Mouse (Mus musculus) spleen, adult 12 weeks (tissue): ENCODE results near the gene Pfdn6.
"Not testable (repeated sequence)": the region's sequence is repeated elsewhere in the genome, so short reads cannot be mapped to it uniquely, and the experiment has no call there.

ENCODE experiments used
- DNase-seq: peaks from one replicate; pipeline ENCODE4 v3.0.0; 2022; ENCODE audit warnings: low spot score

Gene Pfdn6

GRCm38 (mm10) chr17:33955555-33956214, 15.5 kb upstream of the Pfdn6 start, which contains the start of the genes Vps52 and Rps18:
Gene Vps52 (plus strand): TSS chr17:33955812.
Gene Rps18 (minus strand): TSS chr17:33956001.
- DNase-seq, result peak; percentile 95

- DNase-seq, result no peak
Observed at GRCm38 (mm10) chr17:33954646-33955554, 14.8 kb upstream of the Pfdn6 start.

GRCm38 (mm10) chr17:33953961-33954565, 13.9 kb upstream of the Pfdn6 start:
- no peak for DNase-seq

GRCm38 (mm10) chr17:33953310-33953709, 13.2 kb upstream of the Pfdn6 start:
- DNase-seq, result no peak

- no peak for DNase-seq
Observed at GRCm38 (mm10) chr17:33952879-33953278, 12.7 kb upstream of the Pfdn6 start.

- not testable (repeated sequence) for DNase-seq
Observed at GRCm38 (mm10) chr17:33952015-33952414, 11.9 kb upstream of the Pfdn6 start.

- DNase-seq, result peak; percentile 64
Observed at GRCm38 (mm10) chr17:33951021-33951946, 11.1 kb upstream of the Pfdn6 start, which contains the start of gene B3galt4. Gene B3galt4 (minus strand): TSS chr17:33951488.

- no peak for DNase-seq
Observed at GRCm38 (mm10) chr17:33950131-33950625, 10.0 kb upstream of the Pfdn6 start.

- DNase-seq, result no peak
Observed at GRCm38 (mm10) chr17:33948905-33949537, 8.9 kb upstream of the Pfdn6 start.

GRCm38 (mm10) chr17:33948090-33948904, 8.2 kb upstream of the Pfdn6 start:
- DNase-seq, result no peak

GRCm38 (mm10) chr17:33947430-33948089, 7.4 kb upstream of the Pfdn6 start:
- DNase-seq, result no peak

- DNase-seq, result no peak
Observed at GRCm38 (mm10) chr17:33943454-33943853, 3.3 kb upstream of the Pfdn6 start.

- DNase-seq, result no peak
Observed at GRCm38 (mm10) chr17:33941381-33941780, 1.2 kb upstream of the Pfdn6 start.

GRCm38 (mm10) chr17:33940981-33941380, 838 bp upstream of the Pfdn6 start:
- DNase-seq, result no peak

GRCm38 (mm10) chr17:33938783-33939182, 1.4 kb downstream of the Pfdn6 start:
- no peak for DNase-seq

GRCm38 (mm10) chr17:33936993-33937392, 3.1 kb downstream of the Pfdn6 start:
- DNase-seq, result no peak

GRCm38 (mm10) chr17:33935422-33936055, 4.6 kb downstream of the Pfdn6 start:
- no peak for DNase-seq

GRCm38 (mm10) chr17:33932970-33933369, 7.2 kb downstream of the Pfdn6 start:
- no peak for DNase-seq

GRCm38 (mm10) chr17:33932448-33932847, 7.7 kb downstream of the Pfdn6 start:
- no peak for DNase-seq
